Mouse (Mus musculus) thymus, adult 2 months (tissue): ENCODE measurements around the gene Trabd2b. TPM values are rescaled to one million over a fixed set of nuclear protein-coding genes. Genes with fewer than 3 reads are reported as not detected.

Experiments used
- DNase-seq: peaks from one replicate; pipeline ENCODE4 v3.0.0; 2021
- H3K27ac ChIP-seq: fragments of 200-500 bp; 2 replicates; pipeline ENCODE4 v1.5.1; 2012; ENCODE audit warnings: low read length, control low read depth; ENCODE audit not compliant: control insufficient read depth, insufficient read depth
- H3K27me3 ChIP-seq: fragments of 200-500 bp; 2 replicates; pipeline ENCODE4 v1.6.1; 2012; ENCODE audit warnings: mild to moderate bottlenecking, low read length, moderate library complexity, mixed read lengths; ENCODE audit not compliant: control insufficient read depth, insufficient read depth
- H3K36me3 ChIP-seq: fragments of 200-500 bp; 2 replicates; pipeline ENCODE4 v1.6.1; 2012; ENCODE audit warnings: mild to moderate bottlenecking, low read length, moderate library complexity; ENCODE audit not compliant: control insufficient read depth, insufficient read depth
- H3K4me1 ChIP-seq: fragments of 200-500 bp; replicated peaks from 2 replicates; pipeline ENCODE4 v1.6.1; 2012; ENCODE audit warnings: low read length; ENCODE audit not compliant: control insufficient read depth, insufficient read depth
- H3K4me3 ChIP-seq: fragments of 200-500 bp; 2 replicates; pipeline ENCODE4 v1.5.1; 2012; ENCODE audit warnings: mild to moderate bottlenecking, low read length, control low read depth, moderate library complexity; ENCODE audit not compliant: control insufficient read depth, insufficient read depth
- CTCF ChIP-seq: fragments of 200-500 bp; IDR thresholded peaks from 2 replicates; pipeline ENCODE4 v1.5.1; 2012; ENCODE audit warnings: mild to moderate bottlenecking, control low read depth, low read length, moderate library complexity, borderline replicate concordance; ENCODE audit not compliant: control insufficient read depth, poor library complexity, insufficient read depth; ENCODE audit errors: extremely low read depth
- POLR2A ChIP-seq: fragments of 200-500 bp; IDR thresholded peaks from 2 replicates; pipeline ENCODE4 v1.6.1; 2012; ENCODE audit warnings: mild to moderate bottlenecking, low read length, control low read depth, moderate library complexity; ENCODE audit not compliant: control insufficient read depth, poor library complexity, insufficient read depth; ENCODE audit errors: extremely low read depth
- WGBS: fragments of 180-500 bp; shearing (Covaris S2); methylation state at CpG from one replicate; pipeline ENCODE4 v1.1.7; 2018; 5-methylcytosine and 5-hydroxymethylcytosine counted together
- polyA plus RNA-seq: library from polyadenylated mRNA; depleted of rRNA; stranded (reverse); fragments of >200 nt; gene quantifications from 2 replicates; pipeline ENCODE4 v1.2.3, GENCODE M21; 2012

Trabd2b gene
- polyA plus RNA-seq, 1 experiment = 1.5 TPM

GRCm38 (mm10) chr4:114511649-114512048 is 105.1 kb downstream of the Trabd2b start:
- Histone ChIP-seq H3K27ac (no peak overlapping the region), H3K4me1 (no peaks in the 10 kb centered on the region), H3K36me3 (no peaks in the 10 kb centered on the region), H3K27me3 (no peaks in the 10 kb centered on the region), H3K4me3 (no peak overlapping the region)
- 96% methylated on average over 3 of the region's 3 CpGs for WGBS
- DNase-seq = no peak
- no peak for TF ChIP-seq POLR2A
- no peak for TF ChIP-seq CTCF

- Histone ChIP-seq H3K27me3 (no peaks in the 10 kb centered on the region), H3K4me1 (no peaks in the 10 kb centered on the region), H3K36me3 (no peaks in the 10 kb centered on the region), H3K4me3 (no peak overlapping the region), H3K27ac (no peak overlapping the region)
- no peak for DNase-seq
- TF ChIP-seq POLR2A (no peak), CTCF (no peak)
These were observed 106.6 kb downstream of the Trabd2b start for GRCm38 (mm10) chr4:114513149-114513548.

- DNase-seq = no peak
- WGBS = 42% methylated on average over 5 of the region's 5 CpGs
- Histone ChIP-seq H3K4me1 (no peaks in the 10 kb centered on the region), H3K27ac (no peak overlapping the region), H3K36me3 (no peaks in the 10 kb centered on the region), H3K4me3 (no peak overlapping the region), H3K27me3 (no peaks in the 10 kb centered on the region)
- TF ChIP-seq POLR2A (no peak), CTCF (no peak)
These were observed 108.8 kb downstream of the Trabd2b start for GRCm38 (mm10) chr4:114515330-114515771.

GRCm38 (mm10) chr4:114516651-114517050 is 110.1 kb downstream of the Trabd2b start:
- no peak overlapping the region for H3K27ac ChIP-seq

GRCm38 (mm10) chr4:114518061-114518460 is 111.5 kb downstream of the Trabd2b start:
- H3K4me1 ChIP-seq = peaks cover 4% of the 10 kb centered on the region; the same call in 1 of the 2 replicates
- H3K27me3 ChIP-seq = no peaks in the 10 kb centered on the region
- no peaks in the 10 kb centered on the region for H3K36me3 ChIP-seq
- no peak for DNase-seq
- 87% methylated on average over 3 of the region's 3 CpGs for WGBS
- TF ChIP-seq CTCF = no peak
- TF ChIP-seq POLR2A = no peak
- H3K4me3 ChIP-seq = no peak overlapping the region
- no peak overlapping the region for H3K27ac ChIP-seq

More at GRCm38 (mm10) chr4:114516651-114517050, 110.1 kb downstream of the Trabd2b start:
- no peak for DNase-seq
- TF ChIP-seq POLR2A (no peak), CTCF (no peak)
- 68% methylated on average over 4 of the region's 4 CpGs for WGBS
- peaks cover 1% of the 10 kb centered on the region; the same call in 1 of the 2 replicates for H3K4me1 ChIP-seq
- H3K27me3 ChIP-seq = no peaks in the 10 kb centered on the region
- no peaks in the 10 kb centered on the region for H3K36me3 ChIP-seq
- H3K4me3 ChIP-seq = no peak overlapping the region

GRCm38 (mm10) chr4:114518571-114518970 is 112.0 kb downstream of the Trabd2b start:
- Histone ChIP-seq H3K27ac (no peak overlapping the region), H3K36me3 (no peaks in the 10 kb centered on the region), H3K4me1 (peaks cover 4% of the 10 kb centered on the region; the same call in 1 of the 2 replicates), H3K27me3 (no peaks in the 10 kb centered on the region), H3K4me3 (no peak overlapping the region)
- DNase-seq = no peak
- TF ChIP-seq POLR2A (no peak), CTCF (no peak)
- WGBS = 94% methylated on average over 1 of the region's 1 CpGs

GRCm38 (mm10) chr4:114519321-114519720 is 112.8 kb downstream of the Trabd2b start:
- Histone ChIP-seq H3K4me1 (peaks cover 4% of the 10 kb centered on the region; the same call in 1 of the 2 replicates), H3K36me3 (no peaks in the 10 kb centered on the region), H3K27me3 (no peaks in the 10 kb centered on the region), H3K4me3 (no peak overlapping the region), H3K27ac (no peak overlapping the region)
- WGBS = 92% methylated on average over 4 of the region's 4 CpGs
- no peak for DNase-seq
- TF ChIP-seq POLR2A = no peak
